Comparison of ENCODE assay signal across 14 mouse cellular contexts in the genomic region with DNA sequence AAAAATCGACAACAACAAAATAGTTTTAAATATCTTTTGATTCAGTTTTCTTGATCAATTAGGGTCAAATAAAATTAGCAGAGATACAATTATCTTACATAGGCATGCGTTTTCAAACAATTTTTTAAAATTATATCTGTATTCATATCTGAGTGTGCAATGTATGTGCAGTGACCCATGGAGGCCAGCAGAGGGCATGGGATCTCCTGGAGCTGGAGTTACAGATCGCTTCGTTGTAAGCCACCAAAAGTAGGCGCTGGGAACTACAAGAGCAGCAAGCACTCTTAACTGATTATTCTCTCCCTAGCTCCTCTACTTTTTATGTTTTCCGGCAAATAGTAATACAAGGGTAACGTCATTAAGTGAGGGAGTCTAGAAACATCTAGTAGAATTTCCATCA.
DNase-seq lines count a peak whose midpoint lies in the region; ATAC-seq and TF ChIP-seq lines count a peak whose summit lies in the region.
"Had no signal": no experiment of that assay in that cellular context is flagged by ENCODE, and none has a peak within 500 bp of the region (broad histone marks: within the 10 kb centered on the region; RNA-seq: fewer than 3 reads in every experiment).

No protein-coding gene starts in this region.

- no peaks in the 10 kb centered on the region for H3K79me2 ChIP-seq in heart, adult 2 months (replicated peaks; ENCODE audit: control insufficient read depth, insufficient read depth, low read length)

- H3K4me3 ChIP-seq in heart, adult 2 months: no peak overlapping the region
- H3K4me3 ChIP-seq in stomach, postnatal 0 days (ENCODE audit: low read depth, low read length): no peak overlapping the region
- no peak overlapping the region for H3K4me3 ChIP-seq in heart, embryonic 10.5 days
- H3K4me3 ChIP-seq: erythroblast, embryonic 14.5 days; liver, embryonic 15.5 days had no signal

- H3K4me1 ChIP-seq in heart, adult 2 months (ENCODE audit: control insufficient read depth, insufficient read depth, low read length): no peaks in the 10 kb centered on the region
- H3K4me1 ChIP-seq in stomach, postnatal 0 days (replicated peaks; ENCODE audit: control insufficient read depth, insufficient read depth): no peaks in the 10 kb centered on the region
- no peaks in the 10 kb centered on the region for H3K4me1 ChIP-seq in heart, embryonic 10.5 days
- H3K4me1 ChIP-seq: liver, embryonic 15.5 days had no signal

- H3K4me2 ChIP-seq in stomach, postnatal 0 days (replicated peaks; ENCODE audit: low read depth): no peak overlapping the region
- H3K4me2 ChIP-seq: liver, embryonic 15.5 days had no signal

- 83% methylated on average over 7 of the region's 7 CpGs for WGBS in heart, adult 2 months
- 87% methylated on average over 7 of the region's 7 CpGs for WGBS in stomach, postnatal 0 days
- 74% methylated on average over 7 of the region's 7 CpGs for WGBS in heart, embryonic 10.5 days

- TF ChIP-seq EP300 in heart, adult 2 months (IDR thresholded peaks at IDR 0.05; ENCODE audit: insufficient read depth, low read depth, low read length): no peak
- no peak for TF ChIP-seq EP300 in stomach, postnatal 0 days (optimal IDR thresholded peaks at IDR 0.05)

- H3K36me3 ChIP-seq in heart, adult 2 months (ENCODE audit: control insufficient read depth, insufficient read depth, low read length): no peaks in the 10 kb centered on the region
- no peaks in the 10 kb centered on the region for H3K36me3 ChIP-seq in stomach, postnatal 0 days (ENCODE audit: control insufficient read depth, insufficient read depth, low read length)
- no peaks in the 10 kb centered on the region for H3K36me3 ChIP-seq in heart, embryonic 10.5 days
- H3K36me3 ChIP-seq: liver, embryonic 15.5 days had no signal

- H3K27ac ChIP-seq in heart, adult 2 months: no peak overlapping the region
- H3K27ac ChIP-seq in stomach, postnatal 0 days (replicated peaks): no peak overlapping the region
- H3K27ac ChIP-seq in heart, embryonic 10.5 days: no peak overlapping the region
- H3K27ac ChIP-seq: liver, embryonic 15.5 days had no signal

- no peaks in the 10 kb centered on the region for H3K27me3 ChIP-seq in heart, adult 2 months (ENCODE audit: control insufficient read depth, insufficient read depth, low read length)
- no peaks in the 10 kb centered on the region for H3K27me3 ChIP-seq in stomach, postnatal 0 days (ENCODE audit: control insufficient read depth, insufficient read depth, low read length)
- peaks cover 4% of the 10 kb centered on the region; the same call in 1 of the 2 replicates for H3K27me3 ChIP-seq in heart, embryonic 10.5 days (ENCODE audit: insufficient read depth, poor library complexity, severe bottlenecking)
- H3K27me3 ChIP-seq: liver, embryonic 15.5 days had no signal

- TF ChIP-seq CTCF in heart, adult 2 months (IDR thresholded peaks at IDR 0.05): peak; percentile 46
- TF ChIP-seq CTCF in stomach, postnatal 0 days (IDR thresholded peaks at IDR 0.05; ENCODE audit: low read depth): peak; percentile 34

- no peak for TF ChIP-seq POLR2A in heart, adult 2 months (IDR thresholded peaks at IDR 0.05; ENCODE audit: insufficient read depth, low read depth, low read length)

- intact Hi-C loops in heart, adult 2 months (cut with DNase I): no loop called here
- intact Hi-C loops in heart, postnatal 10 days (cut with DNase I): no loop called here

- H3K9ac ChIP-seq in heart, adult 2 months (ENCODE audit: low read depth, low read length): no peak overlapping the region
- no peak overlapping the region for H3K9ac ChIP-seq in stomach, postnatal 0 days (ENCODE audit: low read length)
- H3K9ac ChIP-seq: liver, embryonic 15.5 days had no signal

- no peak for DNase-seq in heart, adult 2 months
- no peak for DNase-seq in heart, postnatal 10 days
- DNase-seq in lung, postnatal 36 days: peak; percentile 10
- no peak for DNase-seq in lung, postnatal 14 days
- DNase-seq in R1 (ENCODE audit: low read depth, low spot score): peak; percentile 50
- no peak for DNase-seq in stomach, postnatal 0 days (ENCODE audit: low spot score)
- no peak for DNase-seq in heart, embryonic 10.5 days (ENCODE audit: low spot score)
- DNase-seq in left cerebral cortex, adult 18-20 months (ENCODE audit: low spot score in 2 of 2): no peak
- DNase-seq: cerebellum, adult 9-10 months; heart, postnatal 4 days; right cerebral cortex, postnatal 25 days had no signal

- no peaks in the 10 kb centered on the region for H3K9me3 ChIP-seq in stomach, postnatal 0 days (ENCODE audit: control insufficient read depth, low read length)
- H3K9me3 ChIP-seq in heart, embryonic 10.5 days: no peaks in the 10 kb centered on the region
- H3K9me3 ChIP-seq: liver, embryonic 15.5 days had no signal

- no peak for ATAC-seq in stomach, postnatal 0 days (ENCODE audit: low FRiP score, low TSS enrichment)
- ATAC-seq: intestine, embryonic 16.5 days had no signal

Comparison
In these comparisons a context has a peak if more than half of its experiments do, and no peak if none do; other contexts are left out.
1. DNase-seq: peak in lung, postnatal 36 days (single experiment) and R1 (single experiment); none in heart, adult 2 months (0 of 2), heart, postnatal 10 days (0 of 2), lung, postnatal 14 days (single experiment), stomach, postnatal 0 days (single experiment), heart, embryonic 10.5 days (single experiment) and left cerebral cortex, adult 18-20 months (0 of 2).